Mouse (Mus musculus): ENCODE results near the gene Defb45. TPM values are rescaled to one million over a fixed set of nuclear protein-coding genes. Genes with fewer than 3 reads are reported as not detected.

The Defb45 gene
- not detected in 2 replicates for total RNA-seq (2014; fragmentation: Nextera tagmentation)
- not detected in 2 replicates for total RNA-seq (2017)
- polyA plus RNA-seq (2012): not detected in 2 replicates

DNA sequence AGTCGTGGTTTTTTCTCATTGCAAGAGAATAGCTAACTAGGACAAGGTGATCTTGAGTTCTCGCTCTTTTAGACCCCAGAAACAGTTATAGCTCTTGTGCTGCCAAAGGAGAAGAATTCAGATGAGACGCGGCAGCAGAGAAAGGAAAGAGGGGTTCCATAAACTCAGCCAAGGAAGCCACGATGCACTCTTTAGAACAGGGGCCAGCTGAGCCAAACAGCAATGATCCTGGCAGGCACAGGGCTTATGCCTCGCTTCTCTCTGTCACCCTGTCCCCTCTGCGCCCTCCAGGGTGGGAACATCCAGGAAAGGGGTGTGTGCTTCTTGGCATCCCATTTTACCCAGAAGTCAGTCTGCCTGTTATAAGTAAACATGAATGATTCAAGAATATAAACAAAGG is at the start of gene Defb45:
TSS of gene Defb45 (minus strand) at position 101 of the 400 bp plus-strand sequence.
- TF ChIP-seq GATA1 (IDR thresholded peaks at IDR 0.05; ENCODE audit: borderline replicate concordance, low read length) (no peak), GATA2 (IDR thresholded peaks at IDR 0.05; ENCODE audit: borderline replicate concordance, low read depth, low read length) (no peak), POLR2AphosphoS5 (IDR thresholded peaks at IDR 0.05; ENCODE audit: insufficient replicate concordance, low read depth, low read length) (no peak), TAL1 (conservative IDR thresholded peaks at IDR 0.05; ENCODE audit: low read depth, low read length) (no peak), CTCF (IDR thresholded peaks at IDR 0.05; ENCODE audit: low read depth, low read length) (no peak)
- DNase-seq (ENCODE audit: low spot score): no peak
- Histone ChIP-seq H3K4me3 (ENCODE audit: low read depth, low read length) (no peak within 1 kb of the TSS), H3K9me3 (replicated peaks) (peaks cover 9% of the 10 kb centered on the region), H3K27me3 (ENCODE audit: insufficient read depth, low read length) (peaks cover 2% of the 10 kb centered on the region; the same call in 1 of the 2 replicates), H3K36me3 (replicated peaks) (no peaks in the 10 kb centered on the region), H3K4me1 (ENCODE audit: insufficient read depth, low read depth, low read length) (no peaks in the 10 kb centered on the region)
- ATAC-seq (ENCODE audit: extremely low read depth, insufficient number of reproducible peaks, low FRiP score, poor library complexity, severe bottlenecking): no peak

DNA sequence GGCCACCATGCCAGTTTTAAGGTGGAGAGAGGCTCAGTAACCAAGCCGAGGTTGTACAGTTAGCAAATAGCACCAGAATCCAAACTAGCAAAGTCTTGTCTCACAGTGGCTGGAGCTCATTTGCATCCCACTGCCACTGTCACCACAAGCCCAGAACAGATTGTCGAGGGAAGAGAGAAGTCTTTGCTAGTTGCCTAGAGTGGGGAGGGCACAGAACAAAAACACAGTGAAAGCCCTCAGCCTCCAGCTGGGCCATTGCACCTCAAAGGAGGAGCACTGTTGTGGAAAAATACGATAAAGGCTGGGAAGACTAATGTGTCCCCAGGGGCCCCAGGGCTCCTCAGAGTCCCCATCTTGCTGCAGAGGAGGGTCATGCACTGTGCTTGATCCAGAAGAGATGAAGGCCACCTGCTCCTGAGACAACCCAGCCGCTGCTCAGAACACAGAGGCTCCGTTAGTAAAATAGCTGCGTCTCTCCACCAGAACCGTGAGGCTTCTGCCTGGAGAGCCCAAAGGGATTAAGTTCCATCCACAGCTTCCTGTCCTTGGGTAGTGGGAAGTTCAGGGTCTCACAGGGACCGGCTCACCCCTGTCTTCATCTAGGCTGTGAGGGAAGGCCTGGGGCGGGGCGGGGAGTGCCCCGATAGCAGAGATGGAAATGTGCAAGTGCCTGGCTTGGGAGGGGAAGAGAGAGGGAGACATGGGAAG is 40.4 kb upstream of the Defb45 start:
- Histone ChIP-seq H3K27me3 (ENCODE audit: insufficient read depth, low read length) (peaks cover 9% of the 10 kb centered on the region), H3K36me3 (replicated peaks) (no peaks in the 10 kb centered on the region), H3K4me1 (ENCODE audit: insufficient read depth, low read depth, low read length) (no peaks in the 10 kb centered on the region), H3K4me3 (ENCODE audit: low read depth, low read length) (no peak overlapping the region), H3K9me3 (replicated peaks) (no peaks in the 10 kb centered on the region)
- ATAC-seq (ENCODE audit: extremely low read depth, insufficient number of reproducible peaks, low FRiP score, poor library complexity, severe bottlenecking) (no peak), DNase-seq (ENCODE audit: low spot score) (no peak)
- no peak for TF ChIP-seq TAL1 (conservative IDR thresholded peaks at IDR 0.05; ENCODE audit: low read depth, low read length)
- no peak for TF ChIP-seq GATA2 (IDR thresholded peaks at IDR 0.05; ENCODE audit: borderline replicate concordance, low read depth, low read length)
- no peak for TF ChIP-seq POLR2AphosphoS5 (IDR thresholded peaks at IDR 0.05; ENCODE audit: insufficient replicate concordance, low read depth, low read length)

DNA sequence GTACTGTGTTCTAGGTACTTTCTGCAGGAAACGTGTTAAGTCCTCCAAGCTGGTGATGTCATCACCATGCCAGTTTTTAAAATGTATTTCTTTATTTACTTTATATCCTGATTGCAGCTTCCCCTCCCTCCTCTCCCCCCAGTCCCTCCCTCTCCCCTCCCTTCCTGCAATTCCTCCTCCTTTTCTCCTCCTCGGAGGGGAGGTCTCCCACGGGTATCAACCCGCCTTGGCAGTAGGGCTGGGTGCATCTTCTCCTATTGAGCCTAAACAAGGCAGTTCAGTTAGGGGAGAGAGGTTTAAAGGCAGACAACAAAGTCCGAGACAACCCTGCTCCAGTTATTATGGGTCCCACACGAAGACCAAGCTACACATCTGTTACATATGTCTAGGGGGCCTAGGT is 39.7 kb upstream of the Defb45 start:
- no peaks in the 10 kb centered on the region for H3K4me1 ChIP-seq (ENCODE audit: insufficient read depth, low read depth, low read length)
- no peak for DNase-seq (ENCODE audit: low spot score)

DNA sequence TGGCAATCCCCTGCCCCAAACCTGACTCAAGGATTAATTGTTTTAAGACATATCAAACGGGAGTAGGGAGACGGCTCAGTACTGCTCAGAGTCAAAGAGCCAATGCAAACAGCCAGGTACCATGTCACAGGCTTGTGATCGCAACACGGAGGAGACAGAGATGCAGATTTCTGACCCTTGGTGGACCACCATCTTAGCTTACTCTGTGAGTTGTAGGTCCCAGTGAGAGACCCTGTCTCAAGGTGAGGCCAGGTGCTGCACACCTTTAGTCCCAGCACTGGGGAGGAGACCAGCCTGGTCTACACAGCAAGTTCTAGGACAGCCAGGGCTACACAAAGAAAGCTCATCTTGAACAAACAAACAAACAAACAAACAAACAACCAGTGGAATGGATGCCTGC is 38.2 kb upstream of the Defb45 start:
- no peak for ATAC-seq (ENCODE audit: extremely low read depth, insufficient number of reproducible peaks, low FRiP score, poor library complexity, severe bottlenecking)
- peaks cover 9% of the 10 kb centered on the region for H3K27me3 ChIP-seq (ENCODE audit: insufficient read depth, low read length)
- TF ChIP-seq GATA2 (IDR thresholded peaks at IDR 0.05; ENCODE audit: borderline replicate concordance, low read depth, low read length) (no peak), CTCF (IDR thresholded peaks at IDR 0.05; ENCODE audit: low read depth, low read length) (no peak), GATA1 (IDR thresholded peaks at IDR 0.05; ENCODE audit: borderline replicate concordance, low read length) (no peak), POLR2AphosphoS5 (IDR thresholded peaks at IDR 0.05; ENCODE audit: insufficient replicate concordance, low read depth, low read length) (no peak), TAL1 (conservative IDR thresholded peaks at IDR 0.05; ENCODE audit: low read depth, low read length) (no peak)

More for the DNA sequence above, 39.7 kb upstream of the Defb45 start:
- Histone ChIP-seq H3K9me3 (replicated peaks) (no peaks in the 10 kb centered on the region), H3K36me3 (replicated peaks) (no peaks in the 10 kb centered on the region), H3K4me3 (ENCODE audit: low read depth, low read length) (no peak overlapping the region), H3K27me3 (ENCODE audit: insufficient read depth, low read length) (peaks cover 9% of the 10 kb centered on the region)
- TF ChIP-seq GATA1 (IDR thresholded peaks at IDR 0.05; ENCODE audit: borderline replicate concordance, low read length): no peak
- no peak for ATAC-seq (ENCODE audit: extremely low read depth, insufficient number of reproducible peaks, low FRiP score, poor library complexity, severe bottlenecking)

DNA sequence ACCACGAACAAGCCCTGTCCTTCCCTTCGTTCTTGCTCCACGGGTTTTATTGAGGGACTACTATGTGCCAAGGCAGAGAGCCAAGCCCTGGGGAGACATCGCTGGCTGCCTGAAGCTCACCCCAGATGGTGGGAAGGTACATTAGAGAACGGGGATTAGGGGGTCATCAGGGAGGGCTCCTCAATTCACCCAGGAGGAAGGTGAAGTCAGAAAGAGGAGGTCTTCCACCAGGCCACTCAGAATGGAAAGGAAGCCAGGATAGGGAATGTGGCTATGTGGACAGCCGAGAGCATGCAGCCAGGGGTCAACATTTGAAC is 37.8 kb upstream of the Defb45 start:
- Histone ChIP-seq H3K9me3 (replicated peaks) (no peaks in the 10 kb centered on the region), H3K4me1 (ENCODE audit: insufficient read depth, low read depth, low read length) (no peaks in the 10 kb centered on the region), H3K4me3 (ENCODE audit: low read depth, low read length) (no peak overlapping the region)

More for the DNA sequence above, 38.2 kb upstream of the Defb45 start:
- H3K4me1 ChIP-seq (ENCODE audit: insufficient read depth, low read depth, low read length): no peaks in the 10 kb centered on the region
- no peaks in the 10 kb centered on the region for H3K9me3 ChIP-seq (replicated peaks)
- H3K4me3 ChIP-seq (ENCODE audit: low read depth, low read length): no peak overlapping the region
- no peak for DNase-seq (ENCODE audit: low spot score)
- H3K36me3 ChIP-seq (replicated peaks): no peaks in the 10 kb centered on the region

DNA sequence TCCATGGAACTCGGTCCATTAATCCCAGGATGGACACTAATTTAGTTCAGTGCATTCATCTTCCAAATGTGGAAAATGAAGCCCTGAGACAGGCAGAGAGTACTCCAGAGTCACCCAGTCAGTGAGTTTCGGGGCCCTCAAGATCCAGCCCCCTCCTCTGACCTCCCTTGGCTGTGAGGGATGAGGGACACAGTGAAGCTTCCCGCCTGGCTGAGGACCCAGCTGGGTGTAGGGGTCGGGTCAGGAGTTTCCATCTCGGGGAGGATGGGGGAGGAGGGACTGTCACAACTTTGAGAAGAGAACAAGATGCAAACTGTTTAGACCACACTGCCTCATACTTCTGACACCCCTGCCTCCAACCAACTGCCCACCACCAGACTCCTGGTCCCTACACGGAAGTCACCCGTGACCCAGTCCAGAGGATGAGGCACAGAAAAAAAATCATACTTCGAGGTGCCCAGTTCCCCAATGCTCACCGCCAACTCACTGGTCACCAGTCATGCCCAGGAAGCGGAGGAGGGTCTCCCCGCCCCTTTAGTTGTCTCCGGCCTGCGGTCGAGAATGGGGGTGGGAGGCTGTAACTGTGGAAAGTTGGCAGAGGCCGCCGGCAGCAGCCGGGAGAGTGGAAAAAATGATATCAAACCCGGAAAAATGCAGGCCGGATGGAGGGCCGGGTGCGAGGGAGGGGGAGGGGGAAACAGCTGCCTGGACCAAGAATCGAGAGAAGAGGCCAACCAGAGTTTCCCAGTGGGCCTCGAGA is 37.2 kb upstream of the Defb45 start:
- no peak overlapping the region for H3K4me3 ChIP-seq (ENCODE audit: low read depth, low read length)
- DNase-seq (ENCODE audit: low spot score) (no peak), ATAC-seq (ENCODE audit: extremely low read depth, insufficient number of reproducible peaks, low FRiP score, poor library complexity, severe bottlenecking) (no peak)
- TF ChIP-seq GATA1 (IDR thresholded peaks at IDR 0.05; ENCODE audit: borderline replicate concordance, low read length) (no peak), TAL1 (conservative IDR thresholded peaks at IDR 0.05; ENCODE audit: low read depth, low read length) (no peak), CTCF (IDR thresholded peaks at IDR 0.05; ENCODE audit: low read depth, low read length) (no peak)
- H3K9me3 ChIP-seq (replicated peaks): no peaks in the 10 kb centered on the region
- peaks cover 9% of the 10 kb centered on the region for H3K27me3 ChIP-seq (ENCODE audit: insufficient read depth, low read length)
- H3K4me1 ChIP-seq (ENCODE audit: insufficient read depth, low read depth, low read length): no peaks in the 10 kb centered on the region
- H3K36me3 ChIP-seq (replicated peaks): no peaks in the 10 kb centered on the region

More for the DNA sequence above, 37.8 kb upstream of the Defb45 start:
- no peak for TF ChIP-seq CTCF (IDR thresholded peaks at IDR 0.05; ENCODE audit: low read depth, low read length)
- TF ChIP-seq POLR2AphosphoS5 (IDR thresholded peaks at IDR 0.05; ENCODE audit: insufficient replicate concordance, low read depth, low read length): no peak
- no peak for TF ChIP-seq TAL1 (conservative IDR thresholded peaks at IDR 0.05; ENCODE audit: low read depth, low read length)
- TF ChIP-seq GATA1 (IDR thresholded peaks at IDR 0.05; ENCODE audit: borderline replicate concordance, low read length): no peak
- TF ChIP-seq GATA2 (IDR thresholded peaks at IDR 0.05; ENCODE audit: borderline replicate concordance, low read depth, low read length): no peak
- peaks cover 9% of the 10 kb centered on the region for H3K27me3 ChIP-seq (ENCODE audit: insufficient read depth, low read length)
- no peaks in the 10 kb centered on the region for H3K36me3 ChIP-seq (replicated peaks)
- DNase-seq (ENCODE audit: low spot score) (no peak), ATAC-seq (ENCODE audit: extremely low read depth, insufficient number of reproducible peaks, low FRiP score, poor library complexity, severe bottlenecking) (no peak)
